Mouse (Mus musculus) limb, embryonic 11.5 days (tissue): ENCODE results near the gene Lclat1. TPM values are rescaled to one million over a fixed set of nuclear protein-coding genes. Genes with fewer than 3 reads are reported as not detected.
A peak's percentile ranks its signal among the peaks of the same experiment; 100 is the strongest.

Experiments used
- ATAC-seq: fragments of 200-750 bp; cut with Nextera tagmentation; 2 replicates; pipeline ENCODE4 v1.8.0; 2017; ENCODE audit warnings: low read depth; ENCODE audit not compliant: insufficient number of reproducible peaks, low FRiP score, low TSS enrichment
- DNase-seq: peaks from one replicate; pipeline ENCODE4 v3.0.0-alpha.2; 2015; ENCODE audit warnings: low spot score
- H3K27ac ChIP-seq: fragments of 300-500 bp; sonication (generic); replicated peaks from 2 replicates; pipeline ENCODE4 v1.5.1; 2014; ENCODE audit warnings: low read depth, mild to moderate bottlenecking, low read length
- H3K27me3 ChIP-seq: fragments of 300-500 bp; sonication (generic); 2 replicates; pipeline ENCODE4 v1.6.1; 2014; ENCODE audit warnings: mild to moderate bottlenecking, low read length, mixed read lengths; ENCODE audit not compliant: control insufficient read depth, insufficient read depth
- H3K36me3 ChIP-seq: fragments of 300-500 bp; sonication (generic); 2 replicates; pipeline ENCODE4 v1.6.1; 2014; ENCODE audit warnings: mild to moderate bottlenecking, low read length, moderate library complexity, mixed read lengths; ENCODE audit not compliant: control insufficient read depth, insufficient read depth
- H3K4me1 ChIP-seq: fragments of 300-500 bp; sonication (generic); 2 replicates; pipeline ENCODE4 v1.6.1; 2014; ENCODE audit warnings: low read length, mixed read lengths; ENCODE audit not compliant: control insufficient read depth, insufficient read depth
- H3K4me2 ChIP-seq: fragments of 300-500 bp; sonication (generic); 2 replicates; pipeline ENCODE4 v1.6.1; 2014; ENCODE audit warnings: low read depth, mild to moderate bottlenecking, moderate library complexity; ENCODE audit not compliant: severe bottlenecking
- H3K4me3 ChIP-seq: fragments of 300-500 bp; sonication (generic); 2 replicates; pipeline ENCODE4 v1.5.1; 2014; ENCODE audit warnings: low read depth, low read length
- H3K9ac ChIP-seq: fragments of 300-500 bp; sonication (generic); 2 replicates; pipeline ENCODE4 v1.6.1; 2014; ENCODE audit warnings: mild to moderate bottlenecking, low read length
- H3K9me3 ChIP-seq: fragments of 300-500 bp; sonication (generic); 2 replicates; pipeline ENCODE4 v1.6.1; 2016; ENCODE audit warnings: low read length; ENCODE audit not compliant: control insufficient read depth
- WGBS: fragments of 180-500 bp; shearing (Covaris S2); extraction: QIAGEN DNeasy Blood & Tissue Kit; methylation state at CpG from one replicate; pipeline ENCODE4 v1.1.7; 2014; 5-methylcytosine and 5-hydroxymethylcytosine counted together
- polyA plus RNA-seq: library from polyadenylated mRNA; unstranded; fragments of >200 nt; fragmentation: Nextera tagmentation; extraction: Ambion mirVana; gene quantifications from 2 replicates; pipeline ENCODE4 v1.2.1, GENCODE M21; 2014

Lclat1 gene
- polyA plus RNA-seq, 1 experiment from 2014 or later, result 18.5 TPM

DNA sequence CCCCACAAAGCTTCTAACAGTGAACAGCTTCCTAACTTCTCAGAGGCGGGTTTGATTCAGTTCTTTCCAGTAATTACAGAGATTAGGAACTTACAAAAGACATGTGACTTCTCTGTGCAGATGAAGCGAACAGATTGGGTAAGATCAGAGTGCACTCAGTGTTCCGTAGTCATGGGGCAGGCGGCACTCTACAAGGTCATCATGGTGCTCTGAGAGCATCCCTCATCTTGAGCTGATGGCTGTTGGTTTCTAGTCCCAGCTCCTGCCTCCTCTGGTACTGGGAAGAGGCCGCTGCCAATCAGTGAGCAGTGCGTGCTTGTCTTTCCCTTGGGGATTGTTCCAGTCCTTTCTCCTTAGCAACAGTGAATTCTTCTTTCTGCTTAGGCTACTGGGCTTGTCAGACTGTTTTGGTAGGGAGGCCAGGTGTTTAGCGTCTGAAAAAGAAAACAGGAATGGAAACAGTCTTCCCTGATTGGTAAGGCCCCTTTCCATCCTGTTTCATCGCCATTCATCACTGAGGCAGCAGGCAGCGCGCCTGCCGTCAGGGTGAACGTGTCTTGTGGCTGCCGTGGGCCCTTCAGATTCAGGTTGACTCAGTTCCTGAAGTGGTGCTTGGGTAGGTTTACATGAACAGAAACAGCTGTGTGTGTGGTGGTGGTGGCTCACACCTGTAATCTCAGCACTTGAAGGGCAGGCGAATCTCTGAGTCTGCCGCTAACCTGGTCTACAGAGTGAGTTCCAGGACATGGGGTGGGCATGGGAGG lies 54.8 kb downstream of the Lclat1 start:
- H3K4me3 ChIP-seq, result no peak overlapping the region
- no peaks in the 10 kb centered on the region; the same call in 1 of the 2 replicates for H3K36me3 ChIP-seq
- no peak overlapping the region for H3K9ac ChIP-seq
- H3K4me1 ChIP-seq, result no peaks in the 10 kb centered on the region
- 86% methylated on average over 15 of the region's 15 CpGs for WGBS
- ATAC-seq (no peak), DNase-seq (no peak)
- H3K4me2 ChIP-seq, result no peak overlapping the region
- no peaks in the 10 kb centered on the region for H3K9me3 ChIP-seq
- H3K27me3 ChIP-seq, result no peaks in the 10 kb centered on the region
- no peak overlapping the region for H3K27ac ChIP-seq

GRCm38 (mm10) chr17:73163597-73163996 lies 55.8 kb downstream of the Lclat1 start:
- H3K9ac ChIP-seq, result no peak overlapping the region
- no peak overlapping the region for H3K27ac ChIP-seq
- WGBS, result 67% methylated on average over 3 of the region's 3 CpGs

GRCm38 (mm10) chr17:73164121-73164520 lies 56.3 kb downstream of the Lclat1 start:
- WGBS, result 82% methylated on average over 2 of the region's 2 CpGs
- ATAC-seq, result no peak
- Histone ChIP-seq H3K9me3 (no peaks in the 10 kb centered on the region), H3K4me1 (no peaks in the 10 kb centered on the region), H3K4me3 (no peak overlapping the region), H3K27ac (no peak overlapping the region), H3K9ac (no peak overlapping the region), H3K4me2 (no peak overlapping the region), H3K27me3 (no peaks in the 10 kb centered on the region), H3K36me3 (no peaks in the 10 kb centered on the region; the same call in 1 of the 2 replicates)
- DNase-seq, result no peak

More at GRCm38 (mm10) chr17:73163597-73163996, 55.8 kb downstream of the Lclat1 start:
- no peaks in the 10 kb centered on the region for H3K27me3 ChIP-seq
- no peak overlapping the region for H3K4me3 ChIP-seq
- no peak for DNase-seq
- no peak for ATAC-seq
- no peaks in the 10 kb centered on the region; the same call in 1 of the 2 replicates for H3K36me3 ChIP-seq
- no peaks in the 10 kb centered on the region for H3K9me3 ChIP-seq
- H3K4me2 ChIP-seq, result no peak overlapping the region
- H3K4me1 ChIP-seq, result no peaks in the 10 kb centered on the region

GRCm38 (mm10) chr17:73169461-73169860 lies 61.7 kb downstream of the Lclat1 start:
- Histone ChIP-seq H3K4me2 (no peak overlapping the region), H3K9me3 (no peaks in the 10 kb centered on the region), H3K4me3 (no peak overlapping the region), H3K9ac (no peak overlapping the region), H3K27me3 (no peaks in the 10 kb centered on the region), H3K36me3 (no peaks in the 10 kb centered on the region), H3K4me1 (peaks cover under 1% of the 10 kb centered on the region), H3K27ac (no peak overlapping the region)
- 96% methylated on average over 7 of the region's 7 CpGs for WGBS
- no peak for DNase-seq
- ATAC-seq, result no peak

DNA sequence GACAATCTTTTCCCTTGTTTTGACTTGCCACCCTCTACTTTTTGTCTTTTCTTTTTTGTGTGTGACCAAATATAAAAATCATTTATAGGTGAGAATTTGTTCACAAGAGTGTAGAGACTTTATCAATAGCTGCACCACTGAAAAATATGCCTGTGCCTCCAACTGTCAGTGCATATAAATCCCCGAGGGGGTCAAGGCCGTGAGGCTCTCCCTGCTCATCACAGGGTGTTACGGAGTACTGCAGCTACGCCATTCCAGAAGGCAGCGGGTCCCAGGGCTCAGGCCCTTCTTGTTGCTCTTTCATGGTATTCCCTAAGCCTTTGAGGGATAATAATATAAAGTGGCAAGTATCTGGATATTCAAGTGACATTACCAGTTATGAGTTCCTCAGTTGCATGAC lies 62.4 kb downstream of the Lclat1 start:
- no peaks in the 10 kb centered on the region for H3K27me3 ChIP-seq
- H3K9me3 ChIP-seq, result no peaks in the 10 kb centered on the region
- no peaks in the 10 kb centered on the region for H3K36me3 ChIP-seq
- H3K4me1 ChIP-seq, result peaks cover 3% of the 10 kb centered on the region
- H3K27ac ChIP-seq, result no peak overlapping the region
- H3K4me3 ChIP-seq, result no peak overlapping the region
- no peak overlapping the region for H3K4me2 ChIP-seq
- DNase-seq, result no peak
- H3K9ac ChIP-seq, result no peak overlapping the region
- no peak for ATAC-seq
- 87% methylated on average over 5 of the region's 5 CpGs for WGBS

GRCm38 (mm10) chr17:73174083-73174562 lies 66.3 kb downstream of the Lclat1 start:
- H3K4me3 ChIP-seq, result no peak overlapping the region
- peak; percentile 69 for DNase-seq
- no peak overlapping the region for H3K9ac ChIP-seq
- H3K27me3 ChIP-seq, result no peaks in the 10 kb centered on the region
- H3K4me1 ChIP-seq, result peaks cover 3% of the 10 kb centered on the region
- H3K27ac ChIP-seq, result no peak overlapping the region
- 64% methylated on average over 5 of the region's 5 CpGs for WGBS
- no peaks in the 10 kb centered on the region for H3K9me3 ChIP-seq
- H3K36me3 ChIP-seq, result no peaks in the 10 kb centered on the region
- H3K4me2 ChIP-seq, result no peak overlapping the region
- no peak for ATAC-seq

- no peak for ATAC-seq
- H3K9ac ChIP-seq, result no peak overlapping the region
- H3K4me3 ChIP-seq, result no peak overlapping the region
- no peaks in the 10 kb centered on the region for H3K36me3 ChIP-seq
- H3K4me1 ChIP-seq, result peaks cover 3% of the 10 kb centered on the region
- H3K27me3 ChIP-seq, result no peaks in the 10 kb centered on the region
- WGBS, result 76% methylated on average over 5 of the region's 5 CpGs
- H3K27ac ChIP-seq, result no peak overlapping the region
- H3K4me2 ChIP-seq, result no peak overlapping the region
- no peaks in the 10 kb centered on the region for H3K9me3 ChIP-seq
- no peak for DNase-seq
Measured at GRCm38 (mm10) chr17:73175720-73176119, 67.9 kb downstream of the Lclat1 start.

DNA sequence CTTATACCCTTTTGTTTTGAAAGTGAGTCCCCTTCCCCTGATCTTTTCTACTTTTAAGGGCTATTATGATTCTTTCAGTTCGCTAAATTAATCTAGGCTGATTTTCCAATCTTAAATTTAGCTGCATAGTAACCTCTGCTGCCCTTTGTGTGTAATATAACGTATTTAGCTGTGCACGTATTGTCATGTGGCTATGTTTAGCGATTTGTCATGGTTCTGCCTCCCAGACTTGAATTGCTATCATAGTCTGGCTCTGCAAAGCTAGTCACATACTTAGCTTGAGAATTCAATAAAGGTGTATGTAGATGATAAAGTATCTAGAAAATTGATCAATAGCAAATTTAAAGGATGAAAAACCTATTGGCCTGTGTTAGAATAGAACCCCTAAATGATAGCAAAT lies 69.3 kb downstream of the Lclat1 start:
- no peak for ATAC-seq
- Histone ChIP-seq H3K9me3 (no peaks in the 10 kb centered on the region), H3K9ac (no peak overlapping the region), H3K4me1 (peaks cover 3% of the 10 kb centered on the region), H3K27me3 (no peaks in the 10 kb centered on the region), H3K4me3 (no peak overlapping the region), H3K4me2 (no peak overlapping the region), H3K27ac (no peak overlapping the region), H3K36me3 (no peaks in the 10 kb centered on the region)
- DNase-seq, result no peak
- WGBS, result 91% methylated on average over 4 of the region's 4 CpGs
